Mouse (Mus musculus): ENCODE measurements around the gene Fgf15. TPM values are rescaled to one million over a fixed set of nuclear protein-coding genes. Genes with fewer than 3 reads are reported as not detected.

Gene Fgf15
- polyA plus RNA-seq, 1 experiment from 2014 or later: 104 TPM

- Histone ChIP-seq H3K9me3 (ENCODE audit: control insufficient read depth, low read length) (no peaks in the 10 kb centered on the region), H3K9ac (ENCODE audit: low read length) (no peak overlapping the region), H3K4me2 (peak overlapping the region; percentile 37; the same call in 1 of the 2 replicates), H3K36me3 (ENCODE audit: control insufficient read depth, insufficient read depth, low read length) (no peaks in the 10 kb centered on the region), H3K27ac (ENCODE audit: low read depth, low read length) (no peak overlapping the region), H3K4me3 (ENCODE audit: low read depth, low read length) (no peak overlapping the region), H3K27me3 (ENCODE audit: control insufficient read depth, insufficient read depth, low read length) (peaks cover 64% of the 10 kb centered on the region), H3K4me1 (ENCODE audit: control insufficient read depth, insufficient read depth, low read length) (peaks cover 10% of the 10 kb centered on the region)
- no peak for ATAC-seq (ENCODE audit: low FRiP score)
- under 1% methylated on average over 15 of the region's 15 CpGs for WGBS
- peak; percentile 89 for DNase-seq (ENCODE audit: low spot score, missing footprints)
Measured at GRCm38 (mm10) chr7:144862126-144862525, 34.2 kb upstream of the Fgf15 start.

GRCm38 (mm10) chr7:144862712-144863111 lies 33.6 kb upstream of the Fgf15 start:
- no peak overlapping the region for H3K4me3 ChIP-seq (ENCODE audit: low read depth, low read length)
- H3K27me3 ChIP-seq (ENCODE audit: control insufficient read depth, insufficient read depth, low read length): peaks cover 64% of the 10 kb centered on the region
- ATAC-seq (ENCODE audit: low FRiP score) (no peak), DNase-seq (ENCODE audit: low spot score, missing footprints) (no peak)
- no peak overlapping the region for H3K9ac ChIP-seq (ENCODE audit: low read length)
- H3K4me1 ChIP-seq (ENCODE audit: control insufficient read depth, insufficient read depth, low read length): peaks cover 10% of the 10 kb centered on the region
- 4% methylated on average over 18 of the region's 18 CpGs for WGBS
- no peak overlapping the region for H3K4me2 ChIP-seq
- no peaks in the 10 kb centered on the region for H3K9me3 ChIP-seq (ENCODE audit: control insufficient read depth, low read length)
- no peaks in the 10 kb centered on the region for H3K36me3 ChIP-seq (ENCODE audit: control insufficient read depth, insufficient read depth, low read length)
- H3K27ac ChIP-seq (ENCODE audit: low read depth, low read length): no peak overlapping the region

- H3K9ac ChIP-seq (ENCODE audit: low read length): no peak overlapping the region
- WGBS: 2% methylated on average over 11 of the region's 11 CpGs
- H3K27me3 ChIP-seq (ENCODE audit: control insufficient read depth, insufficient read depth, low read length): peaks cover 64% of the 10 kb centered on the region
- no peaks in the 10 kb centered on the region for H3K36me3 ChIP-seq (ENCODE audit: control insufficient read depth, insufficient read depth, low read length)
- DNase-seq (ENCODE audit: low spot score, missing footprints) (peak; percentile 91), ATAC-seq (ENCODE audit: low FRiP score) (no peak)
- H3K4me3 ChIP-seq (ENCODE audit: low read depth, low read length): no peak overlapping the region
- H3K27ac ChIP-seq (ENCODE audit: low read depth, low read length): no peak overlapping the region
- peaks cover 10% of the 10 kb centered on the region for H3K4me1 ChIP-seq (ENCODE audit: control insufficient read depth, insufficient read depth, low read length)
- H3K9me3 ChIP-seq (ENCODE audit: control insufficient read depth, low read length): no peaks in the 10 kb centered on the region
- H3K4me2 ChIP-seq: no peak overlapping the region
Measured at GRCm38 (mm10) chr7:144863196-144863595, 33.1 kb upstream of the Fgf15 start.

- ATAC-seq (ENCODE audit: low FRiP score) (no peak), DNase-seq (ENCODE audit: low spot score, missing footprints) (no peak)
- Histone ChIP-seq H3K9ac (ENCODE audit: low read length) (no peak overlapping the region), H3K36me3 (ENCODE audit: control insufficient read depth, insufficient read depth, low read length) (no peaks in the 10 kb centered on the region), H3K4me3 (ENCODE audit: low read depth, low read length) (no peak overlapping the region), H3K9me3 (ENCODE audit: control insufficient read depth, low read length) (no peaks in the 10 kb centered on the region), H3K27me3 (ENCODE audit: control insufficient read depth, insufficient read depth, low read length) (peaks cover 61% of the 10 kb centered on the region), H3K4me2 (no peak overlapping the region), H3K27ac (ENCODE audit: low read depth, low read length) (no peak overlapping the region), H3K4me1 (ENCODE audit: control insufficient read depth, insufficient read depth, low read length) (peaks cover 10% of the 10 kb centered on the region)
- WGBS: 37% methylated on average over 3 of the region's 3 CpGs
Measured at GRCm38 (mm10) chr7:144864160-144864670, 32.1 kb upstream of the Fgf15 start.

GRCm38 (mm10) chr7:144867161-144867560 lies 29.2 kb upstream of the Fgf15 start:
- H3K36me3 ChIP-seq (ENCODE audit: control insufficient read depth, insufficient read depth, low read length): no peaks in the 10 kb centered on the region

GRCm38 (mm10) chr7:144867602-144868001 lies 28.7 kb upstream of the Fgf15 start:
- Histone ChIP-seq H3K27ac (ENCODE audit: low read depth, low read length) (no peak overlapping the region), H3K36me3 (ENCODE audit: control insufficient read depth, insufficient read depth, low read length) (no peaks in the 10 kb centered on the region), H3K9me3 (ENCODE audit: control insufficient read depth, low read length) (no peaks in the 10 kb centered on the region), H3K9ac (ENCODE audit: low read length) (no peak overlapping the region), H3K4me1 (ENCODE audit: control insufficient read depth, insufficient read depth, low read length) (no peaks in the 10 kb centered on the region), H3K4me2 (no peak overlapping the region), H3K4me3 (ENCODE audit: low read depth, low read length) (no peak overlapping the region), H3K27me3 (ENCODE audit: control insufficient read depth, insufficient read depth, low read length) (peaks cover 27% of the 10 kb centered on the region)
- WGBS: 80% methylated on average over 8 of the region's 8 CpGs
- no peak for ATAC-seq (ENCODE audit: low FRiP score)
- no peak for DNase-seq (ENCODE audit: low spot score, missing footprints)

More at GRCm38 (mm10) chr7:144867161-144867560, 29.2 kb upstream of the Fgf15 start:
- Histone ChIP-seq H3K9ac (ENCODE audit: low read length) (no peak overlapping the region), H3K4me1 (ENCODE audit: control insufficient read depth, insufficient read depth, low read length) (no peaks in the 10 kb centered on the region; the same call in 1 of the 2 replicates), H3K4me2 (no peak overlapping the region), H3K27me3 (ENCODE audit: control insufficient read depth, insufficient read depth, low read length) (peaks cover 32% of the 10 kb centered on the region), H3K4me3 (ENCODE audit: low read depth, low read length) (no peak overlapping the region), H3K9me3 (ENCODE audit: control insufficient read depth, low read length) (no peaks in the 10 kb centered on the region), H3K27ac (ENCODE audit: low read depth, low read length) (no peak overlapping the region)
- WGBS: 67% methylated on average over 4 of the region's 4 CpGs
- DNase-seq (ENCODE audit: low spot score, missing footprints): no peak
- ATAC-seq (ENCODE audit: low FRiP score): no peak

- Histone ChIP-seq H3K4me2 (no peak overlapping the region), H3K27me3 (ENCODE audit: control insufficient read depth, insufficient read depth, low read length) (no peaks in the 10 kb centered on the region), H3K9me3 (ENCODE audit: control insufficient read depth, low read length) (no peaks in the 10 kb centered on the region), H3K36me3 (ENCODE audit: control insufficient read depth, insufficient read depth, low read length) (no peaks in the 10 kb centered on the region), H3K4me3 (ENCODE audit: low read depth, low read length) (no peak overlapping the region), H3K27ac (ENCODE audit: low read depth, low read length) (no peak overlapping the region), H3K9ac (ENCODE audit: low read length) (no peak overlapping the region), H3K4me1 (ENCODE audit: control insufficient read depth, insufficient read depth, low read length) (peaks cover 4% of the 10 kb centered on the region)
- WGBS: 65% methylated on average over 4 of the region's 4 CpGs
- no peak for ATAC-seq (ENCODE audit: low FRiP score)
- DNase-seq (ENCODE audit: low spot score, missing footprints): no peak
Measured at GRCm38 (mm10) chr7:144872420-144872819, 23.9 kb upstream of the Fgf15 start.

- Histone ChIP-seq H3K27me3 (ENCODE audit: control insufficient read depth, insufficient read depth, low read length) (no peaks in the 10 kb centered on the region), H3K9me3 (ENCODE audit: control insufficient read depth, low read length) (no peaks in the 10 kb centered on the region), H3K27ac (ENCODE audit: low read depth, low read length) (no peak overlapping the region), H3K4me1 (ENCODE audit: control insufficient read depth, insufficient read depth, low read length) (peaks cover 4% of the 10 kb centered on the region), H3K9ac (ENCODE audit: low read length) (no peak overlapping the region), H3K4me3 (ENCODE audit: low read depth, low read length) (no peak overlapping the region), H3K4me2 (no peak overlapping the region), H3K36me3 (ENCODE audit: control insufficient read depth, insufficient read depth, low read length) (no peaks in the 10 kb centered on the region)
- DNase-seq (ENCODE audit: low spot score, missing footprints) (no peak), ATAC-seq (ENCODE audit: low FRiP score) (no peak)
- WGBS: 59% methylated on average over 4 of the region's 4 CpGs
Measured at GRCm38 (mm10) chr7:144873160-144873559, 23.2 kb upstream of the Fgf15 start.

GRCm38 (mm10) chr7:144874226-144874625 lies 22.1 kb upstream of the Fgf15 start:
- Histone ChIP-seq H3K4me1 (ENCODE audit: control insufficient read depth, insufficient read depth, low read length) (peaks cover 4% of the 10 kb centered on the region), H3K9me3 (ENCODE audit: control insufficient read depth, low read length) (no peaks in the 10 kb centered on the region), H3K36me3 (ENCODE audit: control insufficient read depth, insufficient read depth, low read length) (no peaks in the 10 kb centered on the region), H3K4me3 (ENCODE audit: low read depth, low read length) (no peak overlapping the region), H3K27me3 (ENCODE audit: control insufficient read depth, insufficient read depth, low read length) (no peaks in the 10 kb centered on the region), H3K9ac (ENCODE audit: low read length) (no peak overlapping the region), H3K4me2 (no peak overlapping the region), H3K27ac (ENCODE audit: low read depth, low read length) (no peak overlapping the region)
- ATAC-seq (ENCODE audit: low FRiP score): no peak
- WGBS: 70% methylated on average over 4 of the region's 4 CpGs
- DNase-seq (ENCODE audit: low spot score, missing footprints): no peak
